Mouse (Mus musculus): ENCODE results near the gene Syvn1. TPM values are rescaled to one million over a fixed set of nuclear protein-coding genes. Genes with fewer than 3 reads are reported as not detected.
A peak's percentile ranks its signal among the peaks of the same experiment; 100 is the strongest.

Syvn1 gene
- total and polyA plus RNA-seq, 3 experiments = 16.5 to 106 (median 26.8) TPM

- no peak for TF ChIP-seq CHD1 (IDR thresholded peaks at IDR 0.05; ENCODE audit: low read depth, low read length)
- no peak for TF ChIP-seq NELFE (IDR thresholded peaks at IDR 0.05; ENCODE audit: low read depth, low read length)
- no peak for TF ChIP-seq ZMIZ1 (IDR thresholded peaks at IDR 0.05; ENCODE audit: low read depth, low read length)
- no peak for TF ChIP-seq MAX (IDR thresholded peaks at IDR 0.05; ENCODE audit: low read length)
- no peak for TF ChIP-seq BHLHE40 (IDR thresholded peaks at IDR 0.05; ENCODE audit: low read depth, low read length)
- TF ChIP-seq JUN (IDR thresholded peaks at IDR 0.05; ENCODE audit: insufficient read depth, low read depth, low read length) = no peak
- TF ChIP-seq PAX5 (IDR thresholded peaks at IDR 0.05; ENCODE audit: low read length) = no peak
- TF ChIP-seq USF2 (conservative IDR thresholded peaks at IDR 0.05; ENCODE audit: low read depth, low read length) = no peak
- no peak for TF ChIP-seq MAFK (IDR thresholded peaks at IDR 0.05; ENCODE audit: insufficient replicate concordance, low read length)
- TF ChIP-seq IRF4 (IDR thresholded peaks at IDR 0.05; ENCODE audit: low read depth, low read length) = peak; percentile 87
- TF ChIP-seq ETS1 (conservative IDR thresholded peaks at IDR 0.05; ENCODE audit: low read depth, low read length) = no peak
These were observed 39.1 kb downstream of the Syvn1 start (continued) for GRCm38 (mm10) chr19:6085417-6085879.

GRCm38 (mm10) chr19:6088841-6089240 lies 42.5 kb downstream of the Syvn1 start:
- dilution Hi-C loops (cut with MboI; ENCODE audit: extremely low pct_ligation_motif_present, extremely low pct_unique_long_range_greater_than_20kb, low sequenced_read_pairs) (no loop called here), in situ Hi-C loops (cut with MboI; ENCODE audit: low pct_ligation_motif_present, low pct_unique_long_range_greater_than_20kb, low sequenced_read_pairs) (loop anchor here (5.0 kb wide), 1 partner anchor 33 kb away; no protein-coding TSS in a partner anchor)
- Histone ChIP-seq H3K4me1 (ENCODE audit: control insufficient read depth in 1 of 2, insufficient read depth in 2 of 2) (peaks cover 2 to 31% of the 10 kb centered on the region in 2 experiments), H3K36me3 (replicated peaks in 1 of 2; ENCODE audit: control insufficient read depth in 1 of 2, insufficient read depth in 1 of 2, low read length in 1 of 2) (peaks cover 62 to 74% of the 10 kb centered on the region in 2 experiments), H3K9ac (ENCODE audit: insufficient read depth, low read depth) (no peak overlapping the region), H3K79me2 (replicated peaks; ENCODE audit: control insufficient read depth, extremely low read depth, insufficient read depth, poor library complexity, severe bottlenecking) (peaks cover 46% of the 10 kb centered on the region), H3K9me3 (replicated peaks; ENCODE audit: low read length) (no peaks in the 10 kb centered on the region), H3K27me3 (replicated peaks) (no peaks in the 10 kb centered on the region), H3K4me3 (replicated peaks in 1 of 3; ENCODE audit: low read depth in 2 of 3, low read length in 2 of 3, poor library complexity in 1 of 3) (no peak overlapping the region), H3K4me2 (ENCODE audit: insufficient read depth, low read depth, poor library complexity, severe bottlenecking) (no peak overlapping the region), H3K27ac (ENCODE audit: insufficient read depth, low read depth) (no peak overlapping the region)
- no peak for DNase-seq (ENCODE audit: extremely low read depth)
- TF ChIP-seq NELFE (IDR thresholded peaks at IDR 0.05; ENCODE audit: low read depth, low read length) (no peak), BHLHE40 (IDR thresholded peaks at IDR 0.05; ENCODE audit: low read depth, low read length) (no peak), MAZ (IDR thresholded peaks at IDR 0.05; ENCODE audit: low read depth, low read length) (no peak), SMC3 (IDR thresholded peaks at IDR 0.05; ENCODE audit: low read depth, low read length) (no peak), RCOR1 (conservative IDR thresholded peaks at IDR 0.05; ENCODE audit: low read depth, low read length) (no peak)

DNA sequence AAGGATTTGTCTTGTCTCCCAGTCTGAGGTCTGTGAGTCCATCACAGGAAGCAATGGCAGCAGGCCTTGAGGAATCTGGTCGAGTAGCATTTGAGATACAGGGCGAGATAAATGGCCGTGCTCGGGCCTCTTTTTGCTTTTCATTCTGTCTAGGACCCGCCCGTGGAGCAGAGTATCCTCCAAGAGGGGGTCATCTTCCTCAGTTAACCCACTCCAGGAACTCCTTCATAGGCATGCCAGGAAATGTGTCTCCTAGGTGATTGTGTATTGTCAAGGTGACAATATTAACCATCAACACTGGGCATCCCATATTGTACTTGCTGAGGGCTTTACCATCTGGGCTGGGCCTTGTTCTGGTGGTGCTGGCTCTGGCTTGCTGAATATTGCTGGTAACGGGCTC lies 47.7 kb downstream of the Syvn1 start, which contains the start of gene AC131692.1:
AC131692.1 (plus strand) TSS at position 301 of the 400 bp plus-strand sequence.
- Histone ChIP-seq H3K27ac (ENCODE audit: insufficient read depth, low read depth) (no peak within 1 kb of the TSS), H3K27me3 (replicated peaks) (no peaks in the 10 kb centered on the region), H3K9me3 (replicated peaks; ENCODE audit: low read length) (no peaks in the 10 kb centered on the region), H3K4me1 (ENCODE audit: control insufficient read depth in 1 of 2, insufficient read depth in 2 of 2) (peaks cover 0 to 5% of the 10 kb centered on the region in 2 experiments; a peak in 1 of 4 replicates), H3K36me3 (replicated peaks in 1 of 2; ENCODE audit: control insufficient read depth in 1 of 2, insufficient read depth in 1 of 2, low read length in 1 of 2) (peaks cover 65 to 91% of the 10 kb centered on the region in 2 experiments), H3K4me3 (replicated peaks in 1 of 3; ENCODE audit: low read depth in 2 of 3, low read length in 2 of 3, poor library complexity in 1 of 3) (no peak within 1 kb of the TSS), H3K9ac (ENCODE audit: insufficient read depth, low read depth) (no peak within 1 kb of the TSS), H3K4me2 (ENCODE audit: insufficient read depth, low read depth, poor library complexity, severe bottlenecking) (no peak within 1 kb of the TSS), H3K79me2 (replicated peaks; ENCODE audit: control insufficient read depth, extremely low read depth, insufficient read depth, poor library complexity, severe bottlenecking) (peaks cover 11% of the 10 kb centered on the region)
- dilution Hi-C loops (cut with MboI; ENCODE audit: extremely low pct_ligation_motif_present, extremely low pct_unique_long_range_greater_than_20kb, low sequenced_read_pairs) (no loop called here), in situ Hi-C loops (cut with MboI; ENCODE audit: low pct_ligation_motif_present, low pct_unique_long_range_greater_than_20kb, low sequenced_read_pairs) (no loop called here)
- DNase-seq (ENCODE audit: extremely low read depth) = no peak
- TF ChIP-seq USF1 (IDR thresholded peaks at IDR 0.05; ENCODE audit: low read depth, low read length) = no peak
- TF ChIP-seq MAZ (IDR thresholded peaks at IDR 0.05; ENCODE audit: low read depth, low read length) = no peak
- TF ChIP-seq CTCF (conservative IDR thresholded peaks at IDR 0.05 in 1 of 2, IDR thresholded peaks at IDR 0.05 in 1 of 2; ENCODE audit: low read depth in 2 of 2, low read length in 2 of 2) = no peak
- TF ChIP-seq CHD2 (IDR thresholded peaks at IDR 0.05; ENCODE audit: low read length) = no peak
- TF ChIP-seq E2F4 (IDR thresholded peaks at IDR 0.05; ENCODE audit: insufficient replicate concordance, low read depth, low read length) = no peak
- TF ChIP-seq TBP (conservative IDR thresholded peaks at IDR 0.05; ENCODE audit: low read depth, low read length) = no peak
- TF ChIP-seq HCFC1 (IDR thresholded peaks at IDR 0.05; ENCODE audit: low read depth, low read length) = no peak
- TF ChIP-seq ZMIZ1 (IDR thresholded peaks at IDR 0.05; ENCODE audit: low read depth, low read length) = no peak
- no peak for TF ChIP-seq JUN (IDR thresholded peaks at IDR 0.05; ENCODE audit: insufficient read depth, low read depth, low read length)
- TF ChIP-seq POLR2AphosphoS2 (IDR thresholded peaks at IDR 0.05; ENCODE audit: low read depth, low read length) = no peak
- TF ChIP-seq GABPA (IDR thresholded peaks at IDR 0.05; ENCODE audit: insufficient replicate concordance, low read depth, low read length) = no peak
- no peak for TF ChIP-seq JUND (conservative IDR thresholded peaks at IDR 0.05; ENCODE audit: low read depth, low read length)
- TF ChIP-seq ELF1 (IDR thresholded peaks at IDR 0.05; ENCODE audit: low read depth, low read length) = no peak
- TF ChIP-seq POLR2A (IDR thresholded peaks at IDR 0.05; ENCODE audit: low read depth, low read length) = no peak
- TF ChIP-seq NELFE (IDR thresholded peaks at IDR 0.05; ENCODE audit: low read depth, low read length) = no peak
- TF ChIP-seq BHLHE40 (IDR thresholded peaks at IDR 0.05; ENCODE audit: low read depth, low read length) = no peak
- TF ChIP-seq IRF4 (IDR thresholded peaks at IDR 0.05; ENCODE audit: low read depth, low read length) = no peak
- no peak for TF ChIP-seq KAT2A (IDR thresholded peaks at IDR 0.05; ENCODE audit: insufficient replicate concordance, low read length)
